Mouse (Mus musculus) bone marrow macrophage, adult 2 months (primary cell): ENCODE results near the gene Cfap43. TPM values are rescaled to one million over a fixed set of nuclear protein-coding genes. Genes with fewer than 3 reads are reported as not detected.

Experiments used
- H3K27ac ChIP-seq: 2 replicates; pipeline ENCODE4 v1.5.1; 2012; ENCODE audit warnings: low read depth, low read length; ENCODE audit not compliant: insufficient read depth
- H3K4me1 ChIP-seq: 2 replicates; pipeline ENCODE4 v1.6.1; 2012; ENCODE audit warnings: low read length; ENCODE audit not compliant: control insufficient read depth, insufficient read depth
- H3K4me3 ChIP-seq: 2 replicates; pipeline ENCODE4 v1.5.1; 2012; ENCODE audit warnings: mild to moderate bottlenecking, low read length, moderate library complexity; ENCODE audit not compliant: insufficient read depth
- CTCF ChIP-seq: IDR thresholded peaks from 2 replicates; pipeline ENCODE4 v1.5.1; 2012; ENCODE audit warnings: low read depth, mild to moderate bottlenecking, low read length, moderate library complexity
- POLR2A ChIP-seq: IDR thresholded peaks from 2 replicates; pipeline ENCODE4 v1.6.1; 2012; ENCODE audit warnings: mild to moderate bottlenecking, low read depth, low read length, borderline replicate concordance
- polyA plus RNA-seq: library from polyadenylated mRNA; stranded (reverse); fragments of >200 nt; gene quantifications from 2 replicates; pipeline ENCODE4 v1.2.4, GENCODE M21; 2012; ENCODE audit not compliant: missing spikeins, insufficient read depth, insufficient read length

The Cfap43 gene
- polyA plus RNA-seq, 1 experiment = not detected

- Histone ChIP-seq H3K4me1 (peaks cover 4% of the 10 kb centered on the region), H3K4me3 (no peak overlapping the region), H3K27ac (no peak overlapping the region)
- TF ChIP-seq CTCF (no peak), POLR2A (no peak)
These were observed 49.6 kb downstream of the Cfap43 start for GRCm38 (mm10) chr19:47869516-47869915.

GRCm38 (mm10) chr19:47868951-47869350 is 50.1 kb downstream of the Cfap43 start:
- no peak overlapping the region for H3K27ac ChIP-seq
- peaks cover 4% of the 10 kb centered on the region for H3K4me1 ChIP-seq
- TF ChIP-seq CTCF = no peak
- no peak for TF ChIP-seq POLR2A
- no peak overlapping the region for H3K4me3 ChIP-seq

- H3K4me1 ChIP-seq = peaks cover 4% of the 10 kb centered on the region
- TF ChIP-seq CTCF (no peak), POLR2A (no peak)
- no peak overlapping the region for H3K27ac ChIP-seq
- no peak overlapping the region for H3K4me3 ChIP-seq
These were observed 51.4 kb downstream of the Cfap43 start for GRCm38 (mm10) chr19:47867628-47868175.

GRCm38 (mm10) chr19:47865353-47865947 is 53.6 kb downstream of the Cfap43 start, which contains the start of gene Gsto2:
TSS of gene Gsto2 (plus strand) at chr19:47865534.
- peak within 1 kb of the TSS; percentile 22 for H3K27ac ChIP-seq
- TF ChIP-seq CTCF (0 out of 2 replicates have a peak, but pooled peaks have one; percentile 14), POLR2A (no peak)

GRCm38 (mm10) chr19:47864721-47865120 is 54.4 kb downstream of the Cfap43 start:
- Histone ChIP-seq H3K4me3 (no peak overlapping the region), H3K4me1 (peaks cover 4% of the 10 kb centered on the region), H3K27ac (no peak overlapping the region)
- TF ChIP-seq CTCF (no peak), POLR2A (no peak)

More at GRCm38 (mm10) chr19:47865353-47865947, 53.6 kb downstream of the Cfap43 start, which contains the start of gene Gsto2:
- H3K4me1 ChIP-seq = peaks cover 4% of the 10 kb centered on the region
- H3K4me3 ChIP-seq = peak within 1 kb of the TSS; percentile 55

- Histone ChIP-seq H3K4me3 (no peak overlapping the region), H3K27ac (no peak overlapping the region), H3K4me1 (peaks cover 4% of the 10 kb centered on the region)
- no peak for TF ChIP-seq POLR2A
- no peak for TF ChIP-seq CTCF
These were observed 55.0 kb downstream of the Cfap43 start for GRCm38 (mm10) chr19:47864051-47864450.

GRCm38 (mm10) chr19:47862581-47862980 is 56.5 kb downstream of the Cfap43 start:
- Histone ChIP-seq H3K4me3 (no peak overlapping the region), H3K4me1 (peaks cover 4% of the 10 kb centered on the region), H3K27ac (no peak overlapping the region)
- TF ChIP-seq CTCF (no peak), POLR2A (no peak)

GRCm38 (mm10) chr19:47859180-47859579 is 59.9 kb downstream of the Cfap43 start:
- Histone ChIP-seq H3K4me3 (no peak overlapping the region), H3K27ac (no peak overlapping the region), H3K4me1 (peaks cover 9% of the 10 kb centered on the region)
- no peak for TF ChIP-seq CTCF
- no peak for TF ChIP-seq POLR2A

GRCm38 (mm10) chr19:47857957-47858942 is 60.8 kb downstream of the Cfap43 start:
- Histone ChIP-seq H3K4me3 (no peak overlapping the region), H3K27ac (no peak overlapping the region), H3K4me1 (peaks cover 9% of the 10 kb centered on the region)
- no peak for TF ChIP-seq CTCF
- TF ChIP-seq POLR2A = no peak
